Mouse (Mus musculus) kidney, embryonic 14.5 days (tissue): ENCODE measurements around the gene Ankrd33. TPM values are rescaled to one million over a fixed set of nuclear protein-coding genes. Genes with fewer than 3 reads are reported as not detected.

ENCODE experiments used
- ATAC-seq: fragments of 200-750 bp; cut with Nextera tagmentation; 2 replicates; pipeline ENCODE4 v1.8.0; 2017; ENCODE audit warnings: moderate number of reproducible peaks, mild to moderate bottlenecking, moderate TSS enrichment, moderate library complexity; ENCODE audit not compliant: low FRiP score, low TSS enrichment
- H3K27ac ChIP-seq: fragments of 300-500 bp; sonication (generic); 2 replicates; pipeline ENCODE4 v1.5.1; 2014; ENCODE audit warnings: low read depth, mild to moderate bottlenecking, low read length, moderate library complexity, mixed read lengths
- H3K27me3 ChIP-seq: fragments of 300-500 bp; sonication (generic); 2 replicates; pipeline ENCODE4 v1.6.1; 2014; ENCODE audit warnings: mild to moderate bottlenecking, low read length; ENCODE audit not compliant: control insufficient read depth, insufficient read depth
- H3K36me3 ChIP-seq: fragments of 300-500 bp; sonication (generic); 2 replicates; pipeline ENCODE4 v1.6.1; 2014; ENCODE audit warnings: low read length, mixed read lengths; ENCODE audit not compliant: control insufficient read depth, insufficient read depth
- H3K4me1 ChIP-seq: fragments of 300-500 bp; sonication (generic); 2 replicates; pipeline ENCODE4 v1.6.1; 2014; ENCODE audit warnings: low read length, mixed read lengths; ENCODE audit not compliant: control insufficient read depth, insufficient read depth
- H3K4me2 ChIP-seq: fragments of 300-500 bp; sonication (generic); replicated peaks from 2 replicates; pipeline ENCODE4 v1.6.1; 2014; ENCODE audit warnings: low read depth, mild to moderate bottlenecking, low read length
- H3K4me3 ChIP-seq: fragments of 300-500 bp; sonication (generic); 2 replicates; pipeline ENCODE4 v1.5.1; 2014; ENCODE audit warnings: mild to moderate bottlenecking, low read length
- H3K9ac ChIP-seq: fragments of 300-500 bp; sonication (generic); 2 replicates; pipeline ENCODE4 v1.6.1; 2014; ENCODE audit warnings: low read depth, mild to moderate bottlenecking, low read length, moderate library complexity
- H3K9me3 ChIP-seq: fragments of 300-500 bp; sonication (generic); 2 replicates; pipeline ENCODE4 v1.6.1; 2016; ENCODE audit warnings: low read length; ENCODE audit not compliant: control insufficient read depth
- WGBS: fragments of 180-500 bp; shearing (Covaris S2); extraction: QIAGEN DNeasy Blood & Tissue Kit; methylation state at CpG from one replicate; pipeline ENCODE4 v1.1.7; 2014; 5-methylcytosine and 5-hydroxymethylcytosine counted together
- polyA plus RNA-seq: library from polyadenylated mRNA; unstranded; fragments of >200 nt; fragmentation: Nextera tagmentation; extraction: Ambion mirVana; gene quantifications from 2 replicates; pipeline ENCODE4 v1.2.1, GENCODE M21; 2014

Gene Ankrd33
- polyA plus RNA-seq, 1 experiment from 2014 or later, result not detected

- WGBS, result 83% methylated on average over 7 of the region's 7 CpGs
- Histone ChIP-seq H3K4me1 (peaks cover 5% of the 10 kb centered on the region; the same call in 1 of the 2 replicates), H3K9me3 (peaks cover 4% of the 10 kb centered on the region), H3K27me3 (no peaks in the 10 kb centered on the region), H3K4me3 (no peak overlapping the region), H3K27ac (no peak overlapping the region), H3K4me2 (no peak overlapping the region), H3K36me3 (no peaks in the 10 kb centered on the region), H3K9ac (no peak overlapping the region)
- no peak for ATAC-seq
Measured at GRCm38 (mm10) chr15:101154700-101155616, 39.4 kb downstream of the Ankrd33 start.

- Histone ChIP-seq H3K4me1 (peaks cover 26% of the 10 kb centered on the region), H3K4me3 (no peak overlapping the region), H3K27me3 (no peaks in the 10 kb centered on the region), H3K27ac (no peak overlapping the region), H3K4me2 (no peak overlapping the region), H3K9me3 (peaks cover 4% of the 10 kb centered on the region), H3K36me3 (no peaks in the 10 kb centered on the region), H3K9ac (no peak overlapping the region)
- no peak for ATAC-seq
- WGBS, result 6% methylated on average over 1 of the region's 1 CpGs
Measured at GRCm38 (mm10) chr15:101160128-101160527, 44.6 kb downstream of the Ankrd33 start.

- H3K27ac ChIP-seq, result 0 out of 2 replicates have a peak overlapping the region, but pooled peaks have one; percentile 9
Measured at GRCm38 (mm10) chr15:101160591-101160990, 45.0 kb downstream of the Ankrd33 start.

GRCm38 (mm10) chr15:101161534-101161933, 46.0 kb downstream of the Ankrd33 start:
- 82% methylated on average over 7 of the region's 7 CpGs for WGBS
- H3K27ac ChIP-seq, result no peak overlapping the region
- no peak overlapping the region for H3K4me3 ChIP-seq
- H3K4me2 ChIP-seq, result no peak overlapping the region
- no peaks in the 10 kb centered on the region for H3K36me3 ChIP-seq
- no peak overlapping the region for H3K9ac ChIP-seq
- H3K27me3 ChIP-seq, result no peaks in the 10 kb centered on the region
- ATAC-seq, result no peak
- H3K4me1 ChIP-seq, result peaks cover 31% of the 10 kb centered on the region
- H3K9me3 ChIP-seq, result peaks cover 4% of the 10 kb centered on the region

More at GRCm38 (mm10) chr15:101160591-101160990, 45.0 kb downstream of the Ankrd33 start:
- ATAC-seq, result 0 out of 2 replicates have a peak, but pooled peaks have one; percentile 25
- Histone ChIP-seq H3K36me3 (no peaks in the 10 kb centered on the region), H3K4me3 (no peak overlapping the region), H3K4me2 (no peak overlapping the region), H3K9ac (no peak overlapping the region), H3K27me3 (no peaks in the 10 kb centered on the region), H3K9me3 (peaks cover 4% of the 10 kb centered on the region), H3K4me1 (peaks cover 27% of the 10 kb centered on the region)
- 18% methylated on average over 7 of the region's 7 CpGs for WGBS

- 24% methylated on average over 15 of the region's 15 CpGs for WGBS
- no peak overlapping the region for H3K27ac ChIP-seq
- 0 out of 2 replicates have a peak, but pooled peaks have one; percentile 66 for ATAC-seq
- peaks cover 31% of the 10 kb centered on the region for H3K4me1 ChIP-seq
- 0 out of 2 replicates have a peak overlapping the region, but pooled peaks have one; percentile 10 for H3K4me2 ChIP-seq
- no peak overlapping the region for H3K9ac ChIP-seq
- H3K9me3 ChIP-seq, result no peaks in the 10 kb centered on the region
- H3K27me3 ChIP-seq, result no peaks in the 10 kb centered on the region
- H3K36me3 ChIP-seq, result no peaks in the 10 kb centered on the region
- H3K4me3 ChIP-seq, result no peak overlapping the region
Measured at GRCm38 (mm10) chr15:101163056-101163458, 47.5 kb downstream of the Ankrd33 start.

- Histone ChIP-seq H3K9me3 (no peaks in the 10 kb centered on the region), H3K27me3 (no peaks in the 10 kb centered on the region), H3K9ac (no peak overlapping the region), H3K36me3 (no peaks in the 10 kb centered on the region), H3K4me1 (peaks cover 31% of the 10 kb centered on the region), H3K4me3 (no peak overlapping the region), H3K4me2 (no peak overlapping the region), H3K27ac (no peak overlapping the region; the same call in 1 of the 2 replicates)
- 49% methylated on average over 5 of the region's 5 CpGs for WGBS
- ATAC-seq, result no peak
Measured at GRCm38 (mm10) chr15:101163854-101164253, 48.3 kb downstream of the Ankrd33 start.

GRCm38 (mm10) chr15:101164291-101164690, 48.7 kb downstream of the Ankrd33 start:
- WGBS, result 53% methylated on average over 5 of the region's 5 CpGs
- H3K9me3 ChIP-seq, result no peaks in the 10 kb centered on the region
- no peak for ATAC-seq
- no peak overlapping the region for H3K9ac ChIP-seq
- H3K4me3 ChIP-seq, result no peak overlapping the region
- H3K4me1 ChIP-seq, result peaks cover 31% of the 10 kb centered on the region
- no peaks in the 10 kb centered on the region for H3K27me3 ChIP-seq
- H3K4me2 ChIP-seq, result no peak overlapping the region
- no peaks in the 10 kb centered on the region for H3K36me3 ChIP-seq
- H3K27ac ChIP-seq, result no peak overlapping the region

GRCm38 (mm10) chr15:101165658-101166437, 50.3 kb downstream of the Ankrd33 start:
- H3K27me3 ChIP-seq, result no peaks in the 10 kb centered on the region
- H3K9me3 ChIP-seq, result no peaks in the 10 kb centered on the region
- H3K36me3 ChIP-seq, result no peaks in the 10 kb centered on the region
- no peak overlapping the region for H3K4me2 ChIP-seq
- 49% methylated on average over 16 of the region's 16 CpGs for WGBS
- no peak overlapping the region for H3K27ac ChIP-seq
- H3K4me1 ChIP-seq, result peaks cover 27% of the 10 kb centered on the region
- H3K4me3 ChIP-seq, result no peak overlapping the region
- H3K9ac ChIP-seq, result no peak overlapping the region
- no peak for ATAC-seq
